Mouse (Mus musculus) intestine, postnatal 0 days (tissue): ENCODE data around the gene Gm49450. TPM values are rescaled to one million over a fixed set of nuclear protein-coding genes. Genes with fewer than 3 reads are reported as not detected.

ENCODE experiments used
- ATAC-seq: fragments of 200-750 bp; cut with Nextera tagmentation; 2 replicates; pipeline ENCODE4 v1.8.0; 2017; ENCODE audit warnings: mild to moderate bottlenecking, moderate TSS enrichment, moderate library complexity
- H3K27ac ChIP-seq: fragments of 300-500 bp; sonication (generic); 2 replicates; pipeline ENCODE4 v1.5.1; 2014; ENCODE audit warnings: mild to moderate bottlenecking, low read depth, low read length, moderate library complexity
- H3K27me3 ChIP-seq: fragments of 300-500 bp; sonication (generic); replicated peaks from 2 replicates; pipeline ENCODE4 v1.6.1; 2014; ENCODE audit warnings: low read length, mixed read lengths; ENCODE audit not compliant: control insufficient read depth, insufficient read depth
- H3K36me3 ChIP-seq: fragments of 300-500 bp; sonication (generic); 2 replicates; pipeline ENCODE4 v1.6.1; 2014; ENCODE audit warnings: mild to moderate bottlenecking, moderate library complexity; ENCODE audit not compliant: control insufficient read depth, insufficient read depth
- H3K4me1 ChIP-seq: fragments of 300-500 bp; sonication (generic); replicated peaks from 2 replicates; pipeline ENCODE4 v1.6.1; 2014; ENCODE audit warnings: antibody characterized with exemption, low read length, mixed read lengths; ENCODE audit not compliant: control insufficient read depth, insufficient read depth
- H3K4me2 ChIP-seq: fragments of 300-500 bp; sonication (generic); replicated peaks from 2 replicates; pipeline ENCODE4 v1.6.1; 2014; ENCODE audit warnings: low read depth, mild to moderate bottlenecking, moderate library complexity
- H3K4me3 ChIP-seq: fragments of 300-500 bp; sonication (generic); 2 replicates; pipeline ENCODE4 v1.5.1; 2014; ENCODE audit warnings: low read depth, low read length
- H3K9ac ChIP-seq: fragments of 300-500 bp; sonication (generic); 2 replicates; pipeline ENCODE4 v1.6.1; 2014; ENCODE audit warnings: mild to moderate bottlenecking, low read depth, low read length
- H3K9me3 ChIP-seq: fragments of 300-500 bp; sonication (generic); 2 replicates; pipeline ENCODE4 v1.6.1; 2016; ENCODE audit warnings: mixed run types; ENCODE audit not compliant: control insufficient read depth
- CTCF ChIP-seq: sonication (generic); IDR thresholded peaks from 2 replicates; pipeline ENCODE4 v1.5.1; 2016; ENCODE audit warnings: low read depth, mild to moderate bottlenecking, control low read depth, antibody characterized with exemption, moderate library complexity
- WGBS: fragments of 180-500 bp; shearing (Covaris S2); extraction: QIAGEN DNeasy Blood & Tissue Kit; methylation state at CpG from one replicate; pipeline ENCODE4 v1.1.7; 2014; 5-methylcytosine and 5-hydroxymethylcytosine counted together
- polyA plus RNA-seq: library from polyadenylated mRNA; unstranded; fragments of >200 nt; fragmentation: Nextera tagmentation; extraction: Ambion mirVana; gene quantifications from 2 replicates; pipeline ENCODE4 v1.2.1, GENCODE M21; 2015

Gm49450 gene
- polyA plus RNA-seq: not detected in 2 replicates

DNA sequence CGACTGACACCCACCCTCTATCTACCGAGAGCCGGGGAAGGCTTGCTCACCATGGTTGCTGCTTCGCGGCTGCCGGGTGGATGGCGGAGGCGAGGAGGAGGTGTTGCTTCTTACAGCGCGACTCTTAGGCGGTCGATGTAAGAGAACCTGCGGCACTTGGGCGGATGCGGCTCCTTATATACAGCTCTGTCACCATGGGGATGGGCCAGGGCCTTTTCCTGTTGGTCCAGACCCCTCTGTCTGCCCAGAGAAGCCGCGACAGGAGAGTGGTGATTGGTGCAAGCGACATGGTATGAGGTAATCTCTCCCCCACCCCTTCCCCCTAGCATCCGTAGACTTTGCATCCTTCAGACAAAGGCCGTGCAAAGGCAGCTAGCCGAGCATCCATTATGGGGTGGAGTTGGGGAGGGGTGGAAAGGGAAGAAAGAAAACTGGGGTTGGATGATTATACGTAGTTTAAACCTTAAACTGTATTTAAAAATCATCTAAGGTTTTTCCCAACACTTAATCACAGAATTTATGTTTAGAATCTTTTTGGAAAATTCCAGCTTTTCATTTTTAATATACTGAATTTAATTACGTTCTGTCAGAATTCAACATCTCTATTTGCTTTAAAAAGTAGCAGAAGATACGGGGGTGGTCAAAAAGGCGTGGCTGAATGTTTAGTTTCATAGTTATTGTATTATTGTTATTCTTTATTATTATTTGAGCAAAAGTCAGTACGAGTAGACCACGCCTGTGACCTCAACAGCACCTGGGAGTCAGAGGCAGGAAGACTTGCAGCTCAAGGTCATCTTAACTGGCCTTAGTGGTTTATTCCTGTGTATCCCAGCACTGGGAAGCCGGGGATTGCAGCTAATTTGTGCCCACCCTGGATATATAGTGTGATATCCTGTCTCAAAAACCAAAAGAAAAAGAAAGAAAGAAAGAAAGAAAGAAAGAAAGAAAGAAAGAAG lies at the start of gene Gm49450, which contains the start of gene Tuba1a:
TSS of gene Gm49450 (minus strand) at position 151 of the 956 bp plus-strand sequence.
TSS of gene Tuba1a (minus strand) at position 303 of the 956 bp plus-strand sequence.
- 5% methylated on average over 28 of the region's 28 CpGs for WGBS
- Histone ChIP-seq H3K9me3 (no peaks in the 10 kb centered on the region), H3K4me2 (peak within 1 kb of the TSS; percentile 81), H3K27ac (peak within 1 kb of the TSS; percentile 91), H3K4me3 (peak within 1 kb of the TSS; percentile 70), H3K36me3 (no peaks in the 10 kb centered on the region), H3K4me1 (no peaks in the 10 kb centered on the region), H3K9ac (peak within 1 kb of the TSS; percentile 73), H3K27me3 (no peaks in the 10 kb centered on the region)
- no peak for TF ChIP-seq CTCF
- ATAC-seq: peak; percentile 87

DNA sequence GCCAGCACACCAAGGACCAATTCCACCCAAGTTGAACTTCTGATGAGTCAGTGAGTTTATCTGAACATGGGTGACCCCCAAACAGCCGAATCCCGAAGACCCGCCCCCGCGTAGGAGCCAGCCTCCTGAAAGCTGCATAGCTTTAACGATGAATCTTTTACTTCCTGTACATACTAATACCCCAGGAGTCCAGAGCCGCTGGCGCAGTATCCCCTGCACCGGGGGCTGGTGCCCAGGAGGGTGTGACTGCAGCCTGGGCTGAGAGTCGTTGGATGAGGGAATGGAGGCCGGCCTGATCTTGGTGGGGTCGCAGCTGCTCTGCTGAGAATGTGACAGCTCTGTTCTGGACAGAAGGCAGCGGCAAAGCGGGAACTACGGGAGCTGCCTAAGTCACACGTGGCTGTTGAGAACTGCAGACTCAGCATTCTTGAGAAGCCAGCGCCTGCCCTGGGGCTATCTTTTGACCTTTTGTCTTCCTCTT lies 48.1 kb upstream of the Gm49450 start:
- WGBS: 14% methylated on average over 17 of the region's 17 CpGs
- 0 out of 2 replicates have a peak, but pooled peaks have one; percentile 27 for TF ChIP-seq CTCF
- ATAC-seq: peak; percentile 28; the same call in 1 of the 2 replicates
- H3K9me3 ChIP-seq: no peaks in the 10 kb centered on the region
- H3K4me3 ChIP-seq: no peak overlapping the region
- H3K36me3 ChIP-seq: no peaks in the 10 kb centered on the region
- H3K4me1 ChIP-seq: no peaks in the 10 kb centered on the region
- H3K9ac ChIP-seq: no peak overlapping the region
- H3K4me2 ChIP-seq: peak overlapping the region; percentile 66
- H3K27ac ChIP-seq: no peak overlapping the region
- H3K27me3 ChIP-seq: no peaks in the 10 kb centered on the region

DNA sequence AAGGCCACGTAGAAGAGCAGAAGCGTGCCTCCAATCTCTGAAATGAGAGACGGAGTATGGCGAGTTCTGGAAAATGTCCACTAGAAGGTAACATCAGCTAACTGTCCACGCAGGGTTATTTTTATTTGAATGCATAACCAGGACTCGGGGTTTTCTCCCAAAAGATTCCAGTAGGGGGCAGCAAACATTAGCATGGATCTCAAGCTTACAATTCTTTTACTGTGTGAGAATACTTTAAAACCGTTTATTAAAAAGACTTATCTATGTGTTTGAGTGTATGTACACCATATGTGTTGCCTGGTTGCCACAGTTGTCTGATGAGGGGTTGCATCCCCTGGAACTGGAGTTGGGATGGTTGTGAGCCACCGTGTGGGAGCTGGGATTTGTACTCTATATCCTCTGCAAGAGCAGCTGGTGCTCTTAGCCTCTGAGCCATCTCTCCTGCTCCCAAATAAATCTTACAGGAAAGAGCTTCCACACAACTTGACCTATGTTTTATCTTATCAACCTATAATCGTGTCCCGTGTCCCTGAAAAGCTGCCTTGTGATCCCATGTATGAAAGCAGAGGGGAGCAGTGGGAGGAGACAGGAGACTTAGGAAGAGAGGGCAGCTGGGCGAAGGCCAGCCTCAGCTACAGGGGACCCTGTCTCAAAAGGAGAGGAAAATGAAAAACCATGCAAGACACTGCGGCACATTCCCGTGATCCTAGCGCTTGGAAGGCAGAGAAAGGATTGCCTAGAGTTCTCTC lies 47.4 kb upstream of the Gm49450 start:
- H3K9me3 ChIP-seq: no peaks in the 10 kb centered on the region
- no peak overlapping the region for H3K4me3 ChIP-seq
- no peaks in the 10 kb centered on the region for H3K4me1 ChIP-seq
- no peak overlapping the region for H3K9ac ChIP-seq
- no peaks in the 10 kb centered on the region for H3K27me3 ChIP-seq
- peak; percentile 78 for TF ChIP-seq CTCF
- no peak for ATAC-seq
- H3K36me3 ChIP-seq: no peaks in the 10 kb centered on the region
- 38% methylated on average over 14 of the region's 14 CpGs for WGBS
- no peak overlapping the region for H3K27ac ChIP-seq
- H3K4me2 ChIP-seq: peak overlapping the region; percentile 66

DNA sequence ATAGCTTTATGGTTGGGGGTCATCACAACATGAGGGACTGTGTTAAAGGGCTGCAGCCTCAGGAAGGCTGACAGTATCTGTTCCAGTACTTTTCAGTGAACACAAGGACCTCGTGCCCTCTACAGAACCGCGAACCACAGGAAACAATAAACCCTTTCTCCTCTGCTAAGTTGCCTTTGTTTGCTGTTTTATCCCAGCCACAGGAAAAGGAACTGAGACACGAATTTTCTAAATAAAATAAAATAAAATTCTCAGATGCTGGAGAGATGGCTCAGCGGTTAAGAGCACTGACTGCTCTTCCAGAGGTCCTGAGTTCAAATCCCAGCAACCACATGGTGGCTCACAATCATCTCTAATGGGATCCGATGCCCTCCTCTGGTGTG lies 45.4 kb upstream of the Gm49450 start:
- Histone ChIP-seq H3K36me3 (no peaks in the 10 kb centered on the region), H3K9me3 (no peaks in the 10 kb centered on the region), H3K4me2 (no peak overlapping the region), H3K27ac (no peak overlapping the region), H3K9ac (no peak overlapping the region), H3K27me3 (no peaks in the 10 kb centered on the region), H3K4me1 (no peaks in the 10 kb centered on the region), H3K4me3 (no peak overlapping the region)
- TF ChIP-seq CTCF: 0 out of 2 replicates have a peak, but pooled peaks have one; percentile 4
- no peak for ATAC-seq
- whole genome bisulfite sequencing: 29% methylated on average over 6 of the region's 6 CpGs

DNA sequence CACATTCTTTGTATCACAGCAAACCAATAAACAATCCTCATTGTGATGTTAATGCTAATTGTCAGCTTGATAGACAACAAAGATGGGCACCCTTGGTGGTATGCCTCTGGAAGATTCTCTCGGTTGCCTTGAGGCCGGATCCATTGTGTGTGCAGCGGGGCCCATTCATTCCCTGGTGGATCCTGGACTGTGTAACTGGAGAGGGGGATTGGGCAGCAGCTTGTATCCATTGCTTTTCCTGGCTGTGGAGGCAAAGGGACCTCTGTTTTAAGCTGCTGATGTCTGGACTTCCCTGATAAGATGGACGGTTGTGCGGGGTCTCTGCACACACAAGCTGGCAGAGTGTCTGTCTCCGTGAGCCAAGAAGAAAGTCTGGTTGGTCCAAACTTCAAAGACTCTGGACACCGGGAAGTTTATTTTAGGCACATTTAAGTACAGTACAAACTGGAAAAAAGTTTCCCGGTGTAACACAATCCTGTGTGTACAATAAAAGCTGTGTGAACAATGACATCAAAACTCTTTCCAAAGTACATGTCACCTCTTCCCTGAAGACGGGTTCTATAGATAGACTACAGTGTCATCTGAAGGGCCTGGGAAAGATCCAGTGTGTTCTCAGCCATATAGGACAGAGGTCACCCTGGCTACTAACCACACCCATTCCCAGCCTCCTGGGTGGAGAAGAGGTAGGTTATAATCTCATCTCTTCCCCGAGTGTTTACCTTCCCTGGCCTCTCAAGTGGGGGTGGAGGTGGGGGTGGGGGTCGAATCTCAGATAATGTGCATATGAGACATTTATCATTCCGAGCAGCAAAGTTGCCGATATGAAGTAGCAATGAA lies 44.8 kb upstream of the Gm49450 start:
- Histone ChIP-seq H3K9me3 (no peaks in the 10 kb centered on the region), H3K36me3 (no peaks in the 10 kb centered on the region), H3K4me3 (no peak overlapping the region), H3K4me2 (no peak overlapping the region), H3K27ac (no peak overlapping the region), H3K27me3 (no peaks in the 10 kb centered on the region), H3K9ac (no peak overlapping the region), H3K4me1 (no peaks in the 10 kb centered on the region)
- ATAC-seq: peak; percentile 52
- TF ChIP-seq CTCF: no peak
- WGBS: 26% methylated on average over 13 of the region's 13 CpGs
